Mouse (Mus musculus): ENCODE measurements around the gene Ppox. TPM values are rescaled to one million over a fixed set of nuclear protein-coding genes. Genes with fewer than 3 reads are reported as not detected.

Ppox gene
- total and polyA plus RNA-seq, 3 experiments: 9.7 to 31.4 (median 12.0) TPM

DNA sequence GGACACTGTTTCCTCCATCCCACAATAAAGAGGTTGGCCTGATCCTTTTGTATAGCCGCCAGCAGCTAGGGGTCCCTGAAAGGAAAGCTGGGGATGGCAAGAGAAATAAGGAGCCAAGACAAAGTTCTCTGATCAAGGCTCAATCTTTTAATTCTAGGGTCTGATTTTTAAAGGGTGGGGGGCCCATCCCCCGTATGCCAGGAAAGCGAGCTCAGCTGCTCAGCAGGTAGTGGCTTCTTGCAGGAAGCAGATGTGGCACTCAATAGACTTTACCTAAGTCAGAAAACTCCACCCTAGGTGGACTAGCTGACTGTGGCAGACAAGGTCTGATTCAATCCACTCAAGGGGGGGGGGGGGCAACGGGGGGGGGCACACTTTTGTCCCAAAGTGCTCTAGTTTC lies 54.2 kb downstream of the Ppox start:
- peaks cover 4% of the 10 kb centered on the region; the same call in 1 of the 2 replicates for H3K4me1 ChIP-seq (ENCODE audit: control insufficient read depth, insufficient read depth, low read length)
- no peak for DNase-seq
- intact Hi-C loops (cut with DNase I): no loop called here
- 61% methylated on average over 4 of the region's 4 CpGs for WGBS
- H3K9ac ChIP-seq (ENCODE audit: low read depth, low read length): no peak overlapping the region
- H3K4me3 ChIP-seq: no peak overlapping the region
- no peaks in the 10 kb centered on the region for H3K27me3 ChIP-seq (ENCODE audit: control insufficient read depth, insufficient read depth, low read length)
- H3K36me3 ChIP-seq (ENCODE audit: control insufficient read depth, insufficient read depth, low read length): no peaks in the 10 kb centered on the region
- TF ChIP-seq EP300 (IDR thresholded peaks at IDR 0.05; ENCODE audit: insufficient read depth, low read depth, low read length) (no peak), CTCF (IDR thresholded peaks at IDR 0.05) (no peak), POLR2A (IDR thresholded peaks at IDR 0.05; ENCODE audit: insufficient read depth, low read depth, low read length) (no peak)
- no peak overlapping the region for H3K27ac ChIP-seq
- H3K79me2 ChIP-seq (replicated peaks; ENCODE audit: control insufficient read depth, insufficient read depth, low read length): no peaks in the 10 kb centered on the region

Other genes starting within 250 kb of the Ppox start
- gene Fcgr3, start 216.3 kb downstream of the Ppox start, total RNA-seq (2021): 10 to 100 TPM; 12.1 to 12.7 TPM
- 11.5 and 12.6 TPM in 2 replicates for gene Fcgr3, start 216.3 kb downstream of the Ppox start, polyA plus RNA-seq (2012; rRNA removed)
- under 1 TPM; 0.89 to 0.98 TPM for gene Cfap126, start 167.3 kb downstream of the Ppox start, total RNA-seq (2021)
- 2.1 and 6.3 TPM in 2 replicates for gene Cfap126, start 167.3 kb downstream of the Ppox start, polyA plus RNA-seq (2012; rRNA removed)
- 1,000 to 10,000 TPM; 1,087 to 1,288 TPM for gene Sdhc, start 130.6 kb downstream of the Ppox start, total RNA-seq (2021)
- gene Sdhc, start 130.6 kb downstream of the Ppox start, polyA plus RNA-seq (2012; rRNA removed): 1,025 and 1,670 TPM in 2 replicates
- gene Mpz, start 130.5 kb downstream of the Ppox start, total RNA-seq (2021): under 1 TPM in 1 of 2 experiments, not detected in 1; 0.39 TPM
- 3.2 and 8.0 TPM in 2 replicates for gene Mpz, start 130.5 kb downstream of the Ppox start, polyA plus RNA-seq (2012; rRNA removed)
- 100 to 1,000 TPM; 255 to 283 TPM for gene Pcp4l1, start 84.9 kb downstream of the Ppox start, total RNA-seq (2021)
- 165 and 190 TPM in 2 replicates for gene Pcp4l1, start 84.9 kb downstream of the Ppox start, polyA plus RNA-seq (2012; rRNA removed)
- not detected for gene Nr1i3, start 67.2 kb downstream of the Ppox start, total RNA-seq (2021)
- gene Nr1i3, start 67.2 kb downstream of the Ppox start, polyA plus RNA-seq (2012; rRNA removed): 0.12 TPM in 1 of 2 replicates, not detected in the other
- 10 to 100 TPM; 79.8 to 81.6 TPM for gene Tomm40l, start 58.7 kb downstream of the Ppox start, total RNA-seq (2021)
- gene Tomm40l, start 58.7 kb downstream of the Ppox start, polyA plus RNA-seq (2012; rRNA removed): 63.9 and 83.2 TPM in 2 replicates
- gene Apoa2, start 56.1 kb downstream of the Ppox start, total RNA-seq (2021): 1 to 10 TPM; 2.1 to 2.2 TPM
- gene Apoa2, start 56.1 kb downstream of the Ppox start, polyA plus RNA-seq (2012; rRNA removed): 3.9 and 15.3 TPM in 2 replicates
- 10 to 100 TPM; 12.4 to 15.3 TPM for gene Fcer1g, start 46.8 kb downstream of the Ppox start, total RNA-seq (2021)
- gene Fcer1g, start 46.8 kb downstream of the Ppox start, polyA plus RNA-seq (2012; rRNA removed): 32.7 and 50.8 TPM in 2 replicates
- 1 to 10 TPM in 1 of 2 experiments, under 1 TPM in 1; 0.29 to 1.5 TPM for gene Adamts4, start 30.8 kb downstream of the Ppox start, total RNA-seq (2021)
- 0.92 and 0.94 TPM in 2 replicates for gene Adamts4, start 30.8 kb downstream of the Ppox start, polyA plus RNA-seq (2012; rRNA removed)
- 1,000 to 10,000 TPM; 1,369 to 1,610 TPM for gene Ndufs2, start 29.8 kb downstream of the Ppox start, total RNA-seq (2021)
- 997 and 1,250 TPM in 2 replicates for gene Ndufs2, start 29.8 kb downstream of the Ppox start, polyA plus RNA-seq (2012; rRNA removed)
- 10 to 100 TPM; 16.4 to 17.4 TPM for gene B4galt3, start 10.9 kb downstream of the Ppox start, total RNA-seq (2021)
- 41.9 and 45.7 TPM in 2 replicates for gene B4galt3, start 10.9 kb downstream of the Ppox start, polyA plus RNA-seq (2012; rRNA removed)
- gene Usp21, start 6.8 kb upstream of the Ppox start, total RNA-seq (2021): 10 to 100 TPM; 19.9 to 20.1 TPM
- 31.7 and 37.9 TPM in 2 replicates for gene Usp21, start 6.8 kb upstream of the Ppox start, polyA plus RNA-seq (2012; rRNA removed)
- gene Ufc1, start 13.8 kb upstream of the Ppox start, total RNA-seq (2021): 10 to 100 TPM; 80.5 to 93.5 TPM
- 29.7 and 37.7 TPM in 2 replicates for gene Ufc1, start 13.8 kb upstream of the Ppox start, polyA plus RNA-seq (2012; rRNA removed)
- gene Dedd, start 48.0 kb upstream of the Ppox start, total RNA-seq (2021): 10 to 100 TPM; 20.8 to 22.9 TPM
- 28.8 and 33.0 TPM in 2 replicates for gene Dedd, start 48.0 kb upstream of the Ppox start, polyA plus RNA-seq (2012; rRNA removed)
- 10 to 100 TPM; 25.9 to 32.7 TPM for gene Nit1, start 64.5 kb upstream of the Ppox start, total RNA-seq (2021)
- gene Nit1, start 64.5 kb upstream of the Ppox start, polyA plus RNA-seq (2012; rRNA removed): 40.1 and 41.3 TPM in 2 replicates
- 10 to 100 TPM; 68.3 to 97.4 TPM for gene Pfdn2, start 64.5 kb upstream of the Ppox start, total RNA-seq (2021)
- gene Pfdn2, start 64.5 kb upstream of the Ppox start, polyA plus RNA-seq (2012; rRNA removed): 25.4 and 29.8 TPM in 2 replicates
- under 1 TPM in 1 of 2 experiments, not detected in 1; 0.16 TPM for gene Klhdc9, start 79.6 kb upstream of the Ppox start, total RNA-seq (2021)
- 0.20 and 0.25 TPM in 2 replicates for gene Klhdc9, start 79.6 kb upstream of the Ppox start, polyA plus RNA-seq (2012; rRNA removed)
- under 1 TPM; 0.13 to 0.23 TPM for gene Nectin4, start 88.9 kb upstream of the Ppox start, total RNA-seq (2021)
- 0.21 and 0.29 TPM in 2 replicates for gene Nectin4, start 88.9 kb upstream of the Ppox start, polyA plus RNA-seq (2012; rRNA removed)
- gene Arhgap30, start 107.8 kb upstream of the Ppox start, total RNA-seq (2021): 1 to 10 TPM; 2.3 to 2.4 TPM
- 2.6 and 3.2 TPM in 2 replicates for gene Arhgap30, start 107.8 kb upstream of the Ppox start, polyA plus RNA-seq (2012; rRNA removed)
- gene Usf1, start 130.1 kb upstream of the Ppox start, total RNA-seq (2021): 10 to 100 TPM; 38.4 to 46.6 TPM
- gene Usf1, start 130.1 kb upstream of the Ppox start, polyA plus RNA-seq (2012; rRNA removed): 47.8 and 64.2 TPM in 2 replicates
- 1 to 10 TPM; 1.3 to 1.8 TPM for gene Tstd1, start 137.7 kb upstream of the Ppox start, total RNA-seq (2021)
- gene Tstd1, start 137.7 kb upstream of the Ppox start, polyA plus RNA-seq (2012; rRNA removed): 2.2 and 3.1 TPM in 2 replicates
- 10 to 100 TPM; 32.9 to 36.1 TPM for gene F11r, start 156.3 kb upstream of the Ppox start, total RNA-seq (2021)
- gene F11r, start 156.3 kb upstream of the Ppox start, polyA plus RNA-seq (2012; rRNA removed): 47.5 and 58.3 TPM in 2 replicates
- 1 to 10 TPM; 1.6 to 2.2 TPM for gene Alyref2, start 222.3 kb upstream of the Ppox start, total RNA-seq (2021)
- 2.5 TPM in 2 replicates for gene Alyref2, start 222.3 kb upstream of the Ppox start, polyA plus RNA-seq (2012; rRNA removed)

Data from heart, adult 2 months (tissue).